Mouse (Mus musculus) leukemia stem cell, adult 10-12 weeks (primary cell): ENCODE data around the gene Ttpal. TPM values are rescaled to one million over a fixed set of nuclear protein-coding genes. Genes with fewer than 3 reads are reported as not detected.

ENCODE experiments used
- polyA plus RNA-seq: library from polyadenylated mRNA; stranded (reverse); fragments of >175 nt; gene quantifications from 2 replicates; pipeline ENCODE4 v1.2.3, GENCODE M21; 2012; ENCODE audit warnings: low replicate concordance

Ttpal gene
- polyA plus RNA-seq: 17.9 and 83.9 TPM in 2 replicates

GRCm38 (mm10) chr2:163602101-163602971, at the start of gene Ttpal:
Gene Ttpal, plus strand, starts transcription at chr2:163602314.

GRCm38 (mm10) chr2:163644575-163645385, 42.7 kb downstream of the Ttpal start, which contains the start of gene Serinc3:
Gene Serinc3, minus strand, starts transcription at chr2:163645131.

GRCm38 (mm10) chr2:163657975-163658886, 56.1 kb downstream of the Ttpal start, which contains the start of gene Pkig:
Gene Pkig, plus strand, starts transcription at chr2:163658386.

Other genes starting within 250 kb of the Ttpal start
- gene Jph2, start 204.3 kb upstream of the Ttpal start, polyA plus RNA-seq: not detected in 2 replicates
- 2.0 and 3.8 TPM in 2 replicates for gene Oser1, start 177.6 kb upstream of the Ttpal start, polyA plus RNA-seq
- 0.15 TPM in 1 of 2 replicates, not detected in the other for gene Gdap1l1, start 163.8 kb upstream of the Ttpal start, polyA plus RNA-seq
- gene Fitm2, start 129.7 kb upstream of the Ttpal start, polyA plus RNA-seq: 3.6 and 6.0 TPM in 2 replicates
- gene R3hdml, start 110.0 kb upstream of the Ttpal start, polyA plus RNA-seq: not detected in 2 replicates
- gene Hnf4a, start 95.5 kb upstream of the Ttpal start, polyA plus RNA-seq: 0.27 and 0.46 TPM in 2 replicates
- 41.8 and 151 TPM in 2 replicates for gene Serinc3, start 42.8 kb downstream of the Ttpal start, polyA plus RNA-seq
- 601 and 817 TPM in 2 replicates for gene Pkig, start 56.1 kb downstream of the Ttpal start, polyA plus RNA-seq
- gene Ada, start 147.9 kb downstream of the Ttpal start, polyA plus RNA-seq: 8.4 and 21.7 TPM in 2 replicates
- 0.89 and 1.5 TPM in 2 replicates for gene Ccn5, start 218.5 kb downstream of the Ttpal start, polyA plus RNA-seq